Mouse (Mus musculus): ENCODE measurements around the gene Ccnt2.

GRCm38 (mm10) chr1:127850075-127850610 is 76.2 kb downstream of the Ccnt2 start:
- no peak for TF ChIP-seq CTCF (IDR thresholded peaks at IDR 0.05; ENCODE audit: low read depth)
- no peak for TF ChIP-seq EP300 (IDR thresholded peaks at IDR 0.05; ENCODE audit: low read depth)
